Mouse (Mus musculus): ENCODE data around the gene Palld. TPM values are rescaled to one million over a fixed set of nuclear protein-coding genes. Genes with fewer than 3 reads are reported as not detected.

Palld gene
- 52.2 and 62.2 TPM in 2 replicates for polyA plus RNA-seq (2016; fragmentation: Nextera tagmentation; extraction: Ambion mirVana)

DNA sequence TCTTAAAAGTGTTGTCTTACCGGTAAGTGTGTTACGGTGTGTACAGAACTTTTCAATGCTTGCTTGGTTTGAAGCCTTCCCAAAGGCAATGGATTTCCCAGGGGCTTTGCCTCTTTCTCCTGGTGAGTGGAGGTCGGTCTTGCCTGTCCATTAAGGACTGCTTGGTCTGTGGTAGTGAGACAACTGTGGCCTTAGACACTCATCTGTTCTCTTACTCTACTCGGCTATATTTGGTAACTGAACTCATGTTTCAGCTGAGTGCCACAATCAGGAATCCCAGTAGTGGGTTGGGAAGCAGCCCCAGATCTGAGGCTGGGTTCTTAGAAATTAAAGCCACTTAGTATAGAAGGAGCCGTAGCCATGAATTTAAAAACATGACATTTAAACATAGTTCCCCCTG, at the start of gene Palld:
TSS of gene Palld (minus strand) at position 170 of the 400 bp plus-strand sequence.
- no peaks in the 10 kb centered on the region for H3K27me3 ChIP-seq (replicated peaks; ENCODE audit: low read depth, poor library complexity, severe bottlenecking)
- WGBS, result 86% methylated on average over 5 of the region's 5 CpGs
- no peaks in the 10 kb centered on the region for H3K36me3 ChIP-seq (replicated peaks)
- no peak within 1 kb of the TSS for H3K4me3 ChIP-seq
- no peak within 1 kb of the TSS for H3K27ac ChIP-seq (replicated peaks)
- DNase-seq (ENCODE audit: low spot score), result no peak
- no peaks in the 10 kb centered on the region for H3K4me1 ChIP-seq
- no peaks in the 10 kb centered on the region for H3K9me3 ChIP-seq

DNA sequence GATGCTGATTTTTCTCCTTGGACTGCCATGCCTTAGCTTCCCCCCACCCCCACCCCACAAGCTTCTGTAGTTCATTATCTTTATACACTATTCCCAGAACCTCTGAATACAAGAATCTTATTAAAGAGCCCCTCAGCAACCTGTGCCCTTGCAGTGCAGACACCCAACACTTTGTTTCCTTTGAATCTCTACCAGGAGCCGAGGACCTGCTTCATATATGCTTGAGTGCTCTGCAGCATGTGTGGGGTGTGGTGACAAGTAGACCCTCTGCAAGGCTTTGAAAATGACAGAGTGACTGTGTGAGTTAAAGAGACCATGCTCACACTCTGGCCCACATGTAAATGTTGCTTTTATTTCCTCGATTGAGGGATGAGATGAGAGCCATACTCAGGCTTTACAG, 35.1 kb upstream of the Palld start:
- Histone ChIP-seq H3K4me3 (no peak overlapping the region), H3K36me3 (replicated peaks) (no peaks in the 10 kb centered on the region), H3K27me3 (replicated peaks; ENCODE audit: low read depth, poor library complexity, severe bottlenecking) (no peaks in the 10 kb centered on the region), H3K27ac (replicated peaks) (no peak overlapping the region), H3K4me1 (no peaks in the 10 kb centered on the region), H3K9me3 (no peaks in the 10 kb centered on the region)
- DNase-seq (ENCODE audit: low spot score), result no peak
- WGBS, result 77% methylated on average over 2 of the region's 2 CpGs

DNA sequence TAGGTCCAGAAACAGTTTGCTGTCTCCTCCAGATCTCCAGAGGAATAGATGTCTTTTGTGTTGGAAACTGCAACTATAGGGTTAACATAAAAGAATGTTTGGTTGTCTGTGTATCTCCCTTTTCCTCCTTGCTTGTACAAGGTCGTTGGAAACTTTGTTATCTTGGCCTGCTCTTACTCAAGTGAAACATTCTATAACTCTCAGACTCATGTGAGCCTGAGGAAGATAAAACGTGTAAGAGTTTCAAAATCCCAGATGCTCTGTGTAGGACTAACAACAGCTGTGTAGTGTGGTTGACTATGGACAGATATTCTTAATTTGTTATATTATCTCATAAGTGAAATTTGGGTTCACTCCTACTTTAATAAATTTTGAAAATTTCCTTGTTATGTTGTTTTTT, 30.8 kb upstream of the Palld start:
- WGBS, result 37% methylated on average over 2 of the region's 2 CpGs
- H3K4me3 ChIP-seq, result no peak overlapping the region
- no peaks in the 10 kb centered on the region for H3K36me3 ChIP-seq (replicated peaks)
- DNase-seq (ENCODE audit: low spot score), result no peak
- H3K9me3 ChIP-seq, result no peaks in the 10 kb centered on the region
- peaks cover 1% of the 10 kb centered on the region for H3K4me1 ChIP-seq
- H3K27ac ChIP-seq (replicated peaks), result no peak overlapping the region
- peaks cover 7% of the 10 kb centered on the region for H3K27me3 ChIP-seq (replicated peaks; ENCODE audit: low read depth, poor library complexity, severe bottlenecking)

DNA sequence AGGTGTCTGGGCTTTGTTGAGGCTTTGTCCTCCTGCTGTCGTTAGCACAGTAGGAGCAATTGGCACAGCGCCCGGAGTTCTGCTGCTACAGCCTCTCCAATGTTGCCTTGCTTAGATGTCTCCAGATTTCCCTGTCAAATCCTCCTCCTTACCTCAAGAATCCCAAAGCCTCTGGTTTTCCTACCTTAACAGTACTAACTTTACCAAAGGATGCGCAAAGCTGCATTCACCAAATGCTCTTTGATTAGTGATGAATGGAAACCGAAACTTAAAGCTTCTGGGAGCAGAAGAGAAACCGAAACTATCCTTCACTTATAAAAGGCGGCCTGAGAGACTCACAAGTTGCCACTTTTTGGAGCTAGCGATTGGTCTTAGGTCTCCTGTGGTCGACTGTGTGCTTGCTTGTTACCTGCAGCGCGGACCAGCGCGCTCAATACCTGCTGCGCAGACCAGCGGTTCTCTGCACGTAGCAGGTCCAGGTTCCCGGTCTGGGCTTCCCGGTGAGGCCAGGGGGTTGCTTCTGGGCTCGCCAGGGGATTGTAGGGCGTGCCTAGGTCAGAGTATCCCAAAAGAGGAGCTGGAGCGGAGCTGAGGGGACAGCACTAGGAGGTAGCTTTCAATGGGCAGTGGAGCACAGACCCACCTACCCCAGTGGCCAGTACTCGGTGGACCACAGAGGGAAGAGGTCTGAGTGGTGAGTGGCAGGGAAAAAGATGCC, 25.4 kb upstream of the Palld start, which contains the start of gene Ddx60:
TSS of gene Ddx60 (plus strand) at position 311 of the 718 bp plus-strand sequence.
- peaks cover 11% of the 10 kb centered on the region for H3K4me1 ChIP-seq
- 11% methylated on average over 22 of the region's 22 CpGs for WGBS
- H3K9me3 ChIP-seq, result no peaks in the 10 kb centered on the region
- peaks cover 28% of the 10 kb centered on the region for H3K27me3 ChIP-seq (replicated peaks; ENCODE audit: low read depth, poor library complexity, severe bottlenecking)
- H3K36me3 ChIP-seq (replicated peaks), result no peaks in the 10 kb centered on the region
- H3K27ac ChIP-seq (replicated peaks), result peak within 1 kb of the TSS; percentile 49; the same call in 1 of the 2 replicates
- peak within 1 kb of the TSS; percentile 56 for H3K4me3 ChIP-seq
- peak; percentile 25 for DNase-seq (ENCODE audit: low spot score)

DNA sequence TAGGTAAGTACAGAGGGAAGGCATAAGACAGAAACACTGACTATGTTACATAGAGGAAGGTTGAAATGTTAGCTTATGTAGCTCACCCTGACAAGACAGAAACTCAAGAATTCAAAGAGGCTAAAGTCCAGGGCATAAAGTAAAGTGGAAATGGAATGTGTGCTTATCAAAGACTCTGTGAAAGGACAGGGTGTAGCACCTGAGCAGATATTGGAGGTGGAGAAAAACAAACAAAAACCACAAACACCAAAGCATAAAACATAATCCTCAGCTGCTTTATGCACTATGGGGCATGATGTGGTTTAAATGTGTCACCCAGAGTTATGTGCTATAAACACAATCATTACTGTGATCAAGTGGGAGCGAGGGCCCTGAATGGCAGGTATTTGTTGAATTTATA, 22.0 kb upstream of the Palld start:
- DNase-seq (ENCODE audit: low spot score), result no peak
- no peak overlapping the region for H3K27ac ChIP-seq (replicated peaks)
- H3K4me1 ChIP-seq, result peaks cover 12% of the 10 kb centered on the region
- no peaks in the 10 kb centered on the region for H3K9me3 ChIP-seq
- H3K4me3 ChIP-seq, result no peak overlapping the region
- peaks cover 28% of the 10 kb centered on the region for H3K27me3 ChIP-seq (replicated peaks; ENCODE audit: low read depth, poor library complexity, severe bottlenecking)
- H3K36me3 ChIP-seq (replicated peaks), result no peaks in the 10 kb centered on the region
- 91% methylated on average over 1 of the region's 1 CpGs for WGBS

DNA sequence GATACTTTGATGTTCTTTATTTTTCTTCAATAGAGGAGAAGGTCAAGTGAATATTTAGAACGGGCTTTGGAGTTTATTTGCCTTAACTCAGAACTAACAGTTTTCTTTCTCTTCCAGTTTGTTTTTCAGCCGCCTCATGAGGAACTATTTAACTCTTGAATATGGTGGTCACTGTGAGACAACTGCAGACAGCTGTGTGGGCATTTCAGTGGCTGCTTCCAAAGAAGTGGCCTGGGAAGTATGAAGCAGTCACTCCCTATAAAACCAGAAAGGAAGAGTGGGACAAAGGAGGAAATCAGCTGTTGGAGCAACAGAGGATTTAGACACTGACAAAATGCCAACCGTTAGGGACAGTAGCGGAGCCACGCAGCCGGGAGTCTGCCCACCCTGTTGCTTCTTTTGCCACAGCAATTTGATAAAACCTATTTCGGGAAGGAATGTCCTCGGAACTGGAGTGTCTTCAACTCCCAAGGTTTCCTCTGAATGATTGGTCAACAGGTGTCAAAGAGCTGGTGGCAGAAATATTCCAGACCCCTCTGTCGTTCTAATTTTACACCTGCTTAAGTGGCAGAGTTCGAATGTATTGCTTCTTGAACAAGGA, 19.1 kb upstream of the Palld start:
- Histone ChIP-seq H3K27me3 (replicated peaks; ENCODE audit: low read depth, poor library complexity, severe bottlenecking) (peaks cover 5% of the 10 kb centered on the region), H3K36me3 (replicated peaks) (no peaks in the 10 kb centered on the region), H3K4me3 (no peak overlapping the region), H3K4me1 (0 out of 2 replicates have a peak, but pooled peaks cover 9% of the 10 kb centered on the region), H3K27ac (replicated peaks) (no peak overlapping the region), H3K9me3 (no peaks in the 10 kb centered on the region)
- DNase-seq (ENCODE audit: low spot score), result no peak
- 85% methylated on average over 10 of the region's 10 CpGs for WGBS

DNA sequence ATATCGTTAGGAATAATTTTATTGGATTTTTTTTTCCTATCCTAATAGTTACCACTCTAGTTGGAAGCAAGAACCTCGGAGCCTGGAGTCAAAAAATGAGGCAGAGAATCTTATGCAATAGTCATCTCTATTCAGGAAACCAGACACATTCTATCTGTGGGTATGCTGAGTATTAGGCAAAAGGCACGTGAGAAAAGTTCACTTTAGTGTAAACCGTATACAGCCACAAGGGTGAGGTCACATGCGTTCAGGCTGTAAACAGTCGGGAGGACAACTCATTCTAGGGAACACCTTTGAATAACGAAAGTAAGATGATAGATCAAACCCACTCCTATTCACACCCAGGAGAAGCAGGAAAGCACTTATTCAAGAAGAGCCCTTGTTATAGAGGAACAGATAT, 17.9 kb upstream of the Palld start:
- H3K9me3 ChIP-seq, result no peaks in the 10 kb centered on the region
- WGBS, result 86% methylated on average over 7 of the region's 7 CpGs
- no peak overlapping the region for H3K4me3 ChIP-seq
- H3K4me1 ChIP-seq, result 0 out of 2 replicates have a peak, but pooled peaks cover 9% of the 10 kb centered on the region
- no peak for DNase-seq (ENCODE audit: low spot score)
- no peak overlapping the region for H3K27ac ChIP-seq (replicated peaks)
- H3K36me3 ChIP-seq (replicated peaks), result no peaks in the 10 kb centered on the region
- H3K27me3 ChIP-seq (replicated peaks; ENCODE audit: low read depth, poor library complexity, severe bottlenecking), result no peaks in the 10 kb centered on the region

DNA sequence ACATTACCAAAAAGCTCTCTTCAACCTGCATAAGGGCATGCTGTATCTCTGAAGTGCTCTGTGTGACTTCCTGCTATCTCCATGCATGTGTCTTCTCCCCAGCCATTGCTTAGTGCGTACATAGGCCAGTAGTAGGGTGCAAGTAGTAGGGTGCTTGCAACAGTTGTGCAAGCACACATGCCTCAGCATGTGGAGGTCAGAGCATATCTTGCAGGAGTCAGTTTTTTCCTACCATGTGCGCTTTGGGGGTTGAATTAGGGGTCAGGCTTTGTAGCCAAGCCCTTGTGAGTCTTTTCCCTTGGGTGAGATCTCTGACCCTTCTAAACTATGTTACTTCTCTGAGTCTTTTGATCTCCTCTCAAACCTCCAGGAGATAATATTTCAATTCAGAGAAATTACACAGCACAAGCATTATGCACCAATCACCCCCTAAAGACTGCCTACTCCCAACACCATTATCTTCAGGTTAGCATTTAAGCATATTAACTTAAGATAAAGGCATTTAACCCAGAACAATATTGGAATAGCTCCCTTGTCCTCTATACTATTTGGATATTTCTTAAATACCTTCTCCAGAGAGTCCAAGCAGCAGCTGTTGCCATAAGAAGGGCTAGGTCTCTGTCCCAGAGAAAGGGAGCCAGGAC, 16.8 kb upstream of the Palld start:
- Histone ChIP-seq H3K36me3 (replicated peaks) (no peaks in the 10 kb centered on the region), H3K27me3 (replicated peaks; ENCODE audit: low read depth, poor library complexity, severe bottlenecking) (no peaks in the 10 kb centered on the region), H3K4me1 (0 out of 2 replicates have a peak, but pooled peaks cover 9% of the 10 kb centered on the region), H3K27ac (replicated peaks) (no peak overlapping the region), H3K4me3 (no peak overlapping the region), H3K9me3 (no peaks in the 10 kb centered on the region)
- WGBS, result 80% methylated on average over 2 of the region's 2 CpGs
- no peak for DNase-seq (ENCODE audit: low spot score)

DNA sequence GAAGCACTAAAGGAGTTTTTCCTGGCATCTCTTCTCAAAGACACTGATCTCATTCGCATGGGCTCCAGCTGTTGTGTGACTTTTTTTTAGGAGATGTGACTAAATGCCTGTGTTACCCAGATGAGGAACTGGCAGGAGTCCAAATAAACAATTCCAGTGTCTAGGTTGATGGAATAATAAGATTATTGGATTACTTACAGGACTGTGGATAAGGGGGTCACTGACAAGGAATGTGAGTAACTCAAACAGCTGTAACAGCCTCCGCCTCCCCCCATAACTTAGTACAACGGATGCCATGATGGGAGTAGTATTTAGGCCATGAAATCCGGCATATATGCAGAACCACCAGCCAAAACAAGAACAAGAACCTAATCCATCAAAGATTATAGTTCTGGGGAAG, 14.8 kb upstream of the Palld start:
- WGBS, result 89% methylated on average over 4 of the region's 4 CpGs
- no peaks in the 10 kb centered on the region for H3K9me3 ChIP-seq
- H3K4me3 ChIP-seq, result no peak overlapping the region
- H3K27ac ChIP-seq (replicated peaks), result no peak overlapping the region
- no peaks in the 10 kb centered on the region for H3K27me3 ChIP-seq (replicated peaks; ENCODE audit: low read depth, poor library complexity, severe bottlenecking)
- 0 out of 2 replicates have a peak, but pooled peaks cover 7% of the 10 kb centered on the region for H3K4me1 ChIP-seq
- no peak for DNase-seq (ENCODE audit: low spot score)
- H3K36me3 ChIP-seq (replicated peaks), result no peaks in the 10 kb centered on the region

DNA sequence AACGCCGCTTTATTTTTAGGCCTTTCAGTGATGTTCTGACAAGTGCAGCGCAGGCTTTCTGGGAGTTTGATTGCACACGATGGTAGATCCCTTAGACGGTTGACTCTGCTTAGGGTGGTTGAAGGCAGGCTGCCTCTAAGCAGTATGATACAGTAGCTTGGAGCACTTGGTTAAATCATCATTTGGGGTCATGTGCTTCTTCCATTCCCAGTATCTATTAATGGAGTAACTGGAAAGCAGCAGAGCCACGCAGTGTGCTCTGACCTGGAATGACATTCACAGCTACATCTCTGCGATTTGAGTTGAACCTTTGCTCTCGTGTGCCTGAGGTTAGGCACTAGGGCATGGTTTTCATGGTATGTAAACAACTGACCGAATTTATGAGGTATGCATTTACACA, 11.5 kb upstream of the Palld start:
- no peak for DNase-seq (ENCODE audit: low spot score)
- Histone ChIP-seq H3K36me3 (replicated peaks) (no peaks in the 10 kb centered on the region), H3K4me1 (0 out of 2 replicates have a peak, but pooled peaks cover under 1% of the 10 kb centered on the region), H3K27ac (replicated peaks) (no peak overlapping the region), H3K9me3 (no peaks in the 10 kb centered on the region), H3K4me3 (no peak overlapping the region), H3K27me3 (replicated peaks; ENCODE audit: low read depth, poor library complexity, severe bottlenecking) (no peaks in the 10 kb centered on the region)
- 88% methylated on average over 9 of the region's 9 CpGs for WGBS

DNA sequence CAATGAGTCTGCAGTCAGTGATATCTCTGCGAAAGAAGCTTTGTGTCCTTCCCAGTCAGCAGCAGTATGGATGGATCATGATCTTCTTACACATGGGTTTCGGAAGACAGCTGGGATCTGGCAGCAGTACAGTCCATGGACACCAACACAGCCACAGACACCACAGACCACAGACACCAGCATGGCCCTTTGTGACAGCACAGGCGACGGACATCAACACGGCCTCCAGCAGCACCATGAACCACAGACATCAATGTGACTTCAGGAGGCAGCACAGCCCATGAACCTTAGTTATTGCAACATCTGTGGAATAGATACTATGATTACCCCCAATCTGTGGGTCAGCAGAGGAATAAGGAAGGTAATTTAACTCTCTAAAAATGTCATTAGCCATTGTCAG, 10.3 kb upstream of the Palld start:
- no peak for DNase-seq (ENCODE audit: low spot score)
- Histone ChIP-seq H3K27me3 (replicated peaks; ENCODE audit: low read depth, poor library complexity, severe bottlenecking) (no peaks in the 10 kb centered on the region), H3K27ac (replicated peaks) (no peak overlapping the region), H3K9me3 (no peaks in the 10 kb centered on the region), H3K4me1 (0 out of 2 replicates have a peak, but pooled peaks cover 4% of the 10 kb centered on the region), H3K4me3 (no peak overlapping the region), H3K36me3 (replicated peaks) (no peaks in the 10 kb centered on the region)
- WGBS, result 95% methylated on average over 5 of the region's 5 CpGs

DNA sequence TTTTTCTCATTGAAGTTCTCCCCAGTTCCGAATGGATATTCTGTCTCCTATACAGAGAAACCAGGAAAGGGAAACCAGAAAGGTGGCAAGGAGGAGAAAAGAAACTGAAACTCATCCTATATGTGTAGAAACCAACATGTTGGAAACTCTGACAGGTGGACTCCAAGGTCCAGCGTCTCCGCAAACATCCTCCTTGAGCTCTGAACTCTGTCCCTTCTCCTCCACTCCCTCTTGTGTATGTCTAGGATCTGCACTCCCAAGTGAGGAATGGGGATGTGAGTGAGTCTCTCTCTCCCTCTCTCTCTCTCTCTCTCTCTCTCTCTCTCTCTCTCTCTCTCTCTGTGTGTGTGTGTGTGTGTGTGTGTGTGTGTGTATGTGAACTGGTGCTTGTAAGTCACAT, 6.8 kb upstream of the Palld start:
- no peak for DNase-seq (ENCODE audit: low spot score)
- H3K27ac ChIP-seq (replicated peaks), result no peak overlapping the region
- no peaks in the 10 kb centered on the region for H3K36me3 ChIP-seq (replicated peaks)
- H3K4me1 ChIP-seq, result 0 out of 2 replicates have a peak, but pooled peaks cover 4% of the 10 kb centered on the region
- no peaks in the 10 kb centered on the region for H3K27me3 ChIP-seq (replicated peaks; ENCODE audit: low read depth, poor library complexity, severe bottlenecking)
- H3K9me3 ChIP-seq, result no peaks in the 10 kb centered on the region
- no peak overlapping the region for H3K4me3 ChIP-seq
- 91% methylated on average over 3 of the region's 3 CpGs for WGBS

Measured in embryonic facial prominence, embryonic 10.5 days (tissue).